Mouse (Mus musculus): ENCODE data around the gene 4931409K22Rik.
A peak's percentile ranks its signal among the peaks of the same experiment; 100 is the strongest.
"Not testable (repeated sequence)": the region's sequence is repeated elsewhere in the genome, so short reads cannot be mapped to it uniquely, and the experiment has no call there.

Gene 4931409K22Rik

GRCm38 (mm10) chr5:24593230-24593629 is 36.6 kb upstream of the 4931409K22Rik start:
- no peak for DNase-seq (ENCODE audit: low spot score in 2 of 2)

GRCm38 (mm10) chr5:24592471-24593160 is 36.0 kb upstream of the 4931409K22Rik start:
- no peak for DNase-seq (ENCODE audit: low spot score in 2 of 2)

GRCm38 (mm10) chr5:24591796-24592470 is 35.3 kb upstream of the 4931409K22Rik start:
- no peak for DNase-seq (ENCODE audit: low spot score in 2 of 2)

DNA sequence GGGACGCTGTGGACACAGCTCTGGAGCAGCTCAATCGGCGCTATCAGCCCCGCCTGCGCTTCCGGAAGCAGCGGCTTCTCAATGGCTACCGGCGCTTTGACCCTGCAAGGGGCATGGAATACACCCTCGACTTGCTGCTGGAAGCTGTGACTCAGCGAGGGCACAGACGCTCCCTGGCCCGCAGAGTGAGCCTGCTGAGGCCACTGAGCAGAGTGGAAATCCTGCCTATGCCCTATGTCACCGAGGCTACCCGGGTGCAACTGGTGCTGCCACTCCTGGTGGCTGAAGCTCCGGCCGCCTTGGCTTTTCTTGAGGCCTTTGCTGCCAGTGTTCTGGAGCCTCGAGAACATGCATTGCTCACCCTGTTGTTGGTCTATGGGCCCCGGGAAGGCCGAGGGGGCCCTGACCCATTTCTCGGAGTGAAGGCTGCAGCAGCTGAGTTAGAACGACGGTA is 34.7 kb upstream of the 4931409K22Rik start:
- DNase-seq (ENCODE audit: low spot score in 2 of 2): no peak

DNA sequence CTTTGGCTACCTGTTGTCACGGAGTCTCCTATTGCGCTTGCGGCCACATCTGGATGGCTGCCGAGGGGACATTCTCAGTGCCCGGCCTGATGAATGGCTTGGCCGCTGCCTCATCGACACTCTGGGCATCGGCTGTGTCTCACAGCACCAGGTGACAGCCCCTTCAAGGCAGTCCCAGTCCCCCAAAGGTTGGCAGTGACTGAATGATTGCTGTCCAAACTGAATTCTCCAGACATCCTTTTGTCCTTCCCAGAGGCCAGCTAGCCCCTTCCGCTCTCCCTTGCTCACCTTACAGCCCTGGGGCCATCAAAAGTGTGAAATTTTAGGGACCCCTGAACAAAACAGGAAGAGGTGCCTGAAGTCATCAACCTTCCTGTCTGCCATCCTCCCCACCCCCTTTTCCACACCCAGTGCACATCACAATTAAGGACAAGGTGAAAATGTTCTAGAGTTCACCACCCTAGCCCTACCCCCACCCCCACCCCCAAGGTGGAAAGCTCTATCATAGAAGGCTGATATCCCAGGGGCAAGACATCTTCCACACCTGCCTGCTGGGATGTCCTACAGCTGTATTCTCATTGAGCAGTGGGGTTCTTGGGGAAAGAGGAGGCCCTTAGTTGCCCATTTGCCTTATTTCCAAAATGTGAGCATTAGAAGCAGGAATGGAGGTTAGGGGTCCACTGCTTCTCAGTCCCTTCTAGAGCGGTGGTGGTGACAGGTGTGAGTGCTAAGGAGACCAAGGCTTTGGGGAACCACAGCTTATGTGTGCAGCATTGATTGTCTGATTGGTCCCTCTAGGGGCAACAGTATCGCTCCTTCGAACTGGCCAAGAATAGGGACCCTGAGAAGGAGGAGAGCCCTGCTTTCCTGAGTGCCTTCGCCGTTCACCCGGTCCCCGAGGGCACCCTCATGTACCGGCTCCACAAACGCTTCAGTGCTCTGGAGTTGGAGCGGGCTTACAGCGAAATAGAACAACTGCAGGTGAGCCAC is 33.2 kb upstream of the 4931409K22Rik start:
- DNase-seq (ENCODE audit: low spot score in 2 of 2): no peak

DNA sequence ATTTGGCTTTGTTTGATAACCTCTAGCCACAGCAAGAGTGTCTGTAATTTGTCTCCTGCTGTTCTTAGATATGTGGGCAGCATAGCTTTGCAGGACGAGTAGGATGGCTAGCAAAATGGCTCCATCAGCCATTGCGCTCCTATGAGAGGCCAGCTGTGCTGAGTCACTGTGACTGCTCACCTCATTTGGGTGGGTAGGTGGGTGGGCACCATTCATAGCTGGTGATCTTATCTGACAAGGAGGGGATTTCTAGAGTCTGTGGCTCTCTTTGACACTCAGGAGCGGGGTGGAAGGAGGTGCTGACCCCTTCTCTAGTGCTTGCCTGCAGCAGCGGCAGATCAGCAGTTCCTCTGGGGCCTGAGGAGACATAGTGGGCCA is 30.6 kb upstream of the 4931409K22Rik start:
- DNase-seq (ENCODE audit: low spot score in 2 of 2): no peak

GRCm38 (mm10) chr5:24586547-24587199 is 30.1 kb upstream of the 4931409K22Rik start, which contains the start of gene Chpf2:
Gene Chpf2 (plus strand): TSS chr5:24586741.
- DNase-seq (ENCODE audit: low spot score in 2 of 2): peak; percentile 68 to 78

GRCm38 (mm10) chr5:24586106-24586505 is 29.5 kb upstream of the 4931409K22Rik start:
- DNase-seq (ENCODE audit: low spot score in 2 of 2): no peak

DNA sequence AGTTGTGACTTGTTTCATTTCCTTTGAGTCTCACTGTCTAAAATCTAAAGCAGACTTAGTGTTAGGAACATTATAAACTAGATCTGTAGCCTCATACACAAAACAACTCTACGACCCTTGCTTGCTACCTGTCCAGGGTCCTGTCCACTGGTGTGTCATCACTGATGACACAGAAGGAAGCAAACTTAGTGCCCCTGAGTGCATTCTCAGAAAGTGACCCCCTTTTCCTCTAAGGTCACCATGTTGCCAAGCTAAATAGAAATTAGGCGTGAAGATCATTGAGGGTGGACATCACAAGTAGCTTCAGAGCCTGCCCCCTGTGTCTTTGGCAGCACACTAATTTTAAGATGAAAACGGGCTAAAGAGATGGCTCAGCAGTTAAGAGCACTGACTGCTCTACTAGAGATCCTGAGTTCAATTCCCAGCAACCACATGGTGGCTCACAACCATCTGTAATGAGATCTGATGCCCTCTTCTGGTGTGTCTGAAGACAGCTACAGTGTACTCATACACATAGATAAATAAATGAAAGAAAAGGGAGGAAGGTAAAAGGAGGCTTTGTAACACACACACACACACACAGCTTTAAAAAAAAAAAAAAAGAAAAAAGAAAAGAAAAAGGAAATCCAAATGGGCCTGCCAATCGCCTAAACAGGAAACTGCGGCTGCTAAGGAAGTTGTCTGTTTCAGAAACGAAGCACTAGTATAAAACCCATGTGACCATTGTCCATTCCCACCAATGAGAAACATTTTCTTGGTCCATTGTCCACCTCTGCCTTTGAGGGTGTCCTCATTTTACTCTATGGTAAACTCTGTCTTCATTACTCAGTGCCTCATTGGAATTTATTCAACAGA is 21.7 kb upstream of the 4931409K22Rik start:
- no peak for DNase-seq (ENCODE audit: low spot score in 2 of 2)

- peak; percentile 99 to 100 for DNase-seq (ENCODE audit: low spot score in 2 of 2)
These were observed 20.7 kb upstream of the 4931409K22Rik start, which contains the start of gene Abcf2 for GRCm38 (mm10) chr5:24577183-24577929. Gene Abcf2 (minus strand): TSS chr5:24577467.

DNA sequence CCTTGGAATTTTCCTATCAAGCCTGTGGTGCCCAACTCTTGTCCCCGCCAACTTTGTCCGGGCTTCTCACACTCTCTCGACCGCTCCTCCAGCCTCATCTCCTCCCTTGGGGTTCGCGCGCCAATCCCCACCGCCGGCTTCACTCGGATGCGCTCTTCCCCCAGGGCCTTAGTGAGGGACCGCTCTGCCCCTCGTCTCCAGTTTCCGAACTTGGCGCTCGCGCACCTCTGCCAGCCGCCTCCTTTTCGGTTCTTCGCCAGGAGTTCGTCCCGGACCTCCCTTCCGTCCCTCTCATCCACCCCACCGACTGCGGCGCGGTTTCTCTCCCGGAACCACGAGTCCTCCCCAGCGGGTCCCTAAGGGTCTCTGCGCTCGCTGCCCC is 20.2 kb upstream of the 4931409K22Rik start:
- no peak for DNase-seq (ENCODE audit: low spot score in 2 of 2)

DNA sequence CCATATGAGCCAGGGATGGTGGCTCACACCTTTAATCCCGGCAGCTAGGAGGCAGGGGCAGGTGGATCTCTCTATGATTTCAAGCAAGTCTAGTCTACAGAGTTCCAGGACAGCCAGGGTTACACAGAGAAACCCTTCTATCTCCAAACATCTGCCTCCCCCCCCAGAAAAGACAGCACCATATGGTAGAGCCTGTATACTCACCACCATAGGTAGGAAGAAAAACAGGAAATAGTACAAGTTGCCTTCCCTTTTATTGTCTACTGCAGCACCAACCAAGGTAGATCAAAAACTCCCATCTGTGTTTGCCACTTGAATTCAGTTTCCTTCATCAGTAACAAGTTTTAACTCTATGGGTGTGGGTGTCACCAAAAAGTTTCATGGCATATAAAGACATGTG is 19.3 kb upstream of the 4931409K22Rik start:
- DNase-seq (ENCODE audit: low spot score in 2 of 2): no peak

DNA sequence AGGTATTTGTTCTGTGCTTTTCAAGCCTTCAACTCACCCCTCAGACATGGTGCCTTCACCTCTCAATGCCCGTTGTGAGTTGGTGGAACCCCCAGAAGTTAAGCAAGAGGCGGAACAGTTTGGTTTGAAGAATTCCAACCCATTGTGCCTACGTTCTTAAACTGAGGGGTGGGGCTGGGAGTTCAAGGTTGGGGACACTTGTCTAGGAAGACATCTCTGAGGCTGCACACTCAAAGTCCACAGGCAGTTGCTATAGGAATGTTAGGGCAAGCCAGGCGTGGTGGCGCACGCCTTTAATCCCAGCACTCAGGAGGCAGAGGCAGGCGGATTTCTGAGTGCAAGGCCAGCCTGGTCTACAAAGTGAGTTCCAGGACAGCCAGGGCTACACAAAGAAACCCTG is 1.3 kb downstream of the 4931409K22Rik start:
- DNase-seq (ENCODE audit: low spot score in 2 of 2): not testable (repeated sequence)

GRCm38 (mm10) chr5:24553621-24554244 is 2.9 kb downstream of the 4931409K22Rik start:
- DNase-seq (ENCODE audit: low spot score in 2 of 2): no peak

GRCm38 (mm10) chr5:24551317-24551688 is 5.3 kb downstream of the 4931409K22Rik start:
- no peak for DNase-seq (ENCODE audit: low spot score in 2 of 2)

DNA sequence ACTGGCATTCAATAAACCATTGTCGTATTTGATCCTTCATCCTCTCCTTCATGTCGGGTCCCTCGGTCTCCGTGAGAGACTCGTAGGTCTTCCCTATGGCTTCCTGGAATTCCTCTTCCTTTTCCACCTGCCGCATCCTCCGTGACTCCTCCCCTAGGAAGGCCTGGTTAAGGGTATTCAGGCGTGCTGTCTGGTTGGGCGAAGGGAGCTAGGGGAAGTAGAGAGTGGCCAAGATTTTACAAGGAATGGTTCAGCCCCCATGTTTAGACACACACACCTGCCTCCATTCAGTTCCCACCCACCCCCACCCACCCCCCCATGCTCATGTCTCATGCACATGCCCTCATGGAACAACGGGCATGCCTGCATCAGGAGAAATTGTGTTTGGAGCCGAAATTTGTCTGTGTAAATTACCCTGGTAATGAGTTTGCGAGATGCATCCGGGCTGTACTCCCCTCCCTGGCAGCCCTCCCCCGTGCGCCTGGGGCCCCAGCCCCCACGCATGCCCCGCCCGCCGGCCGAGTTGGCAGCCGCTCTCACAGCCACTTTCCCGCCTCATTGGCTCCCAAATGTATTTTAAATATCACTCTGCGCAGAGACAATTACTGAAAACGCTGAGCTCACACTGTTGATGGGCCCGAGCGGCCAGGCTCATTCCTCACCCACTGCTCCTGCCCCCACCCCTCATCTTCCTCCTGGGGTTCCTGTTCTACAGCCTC is 5.9 kb downstream of the 4931409K22Rik start:
- no peak for DNase-seq (ENCODE audit: low spot score in 2 of 2)

DNA sequence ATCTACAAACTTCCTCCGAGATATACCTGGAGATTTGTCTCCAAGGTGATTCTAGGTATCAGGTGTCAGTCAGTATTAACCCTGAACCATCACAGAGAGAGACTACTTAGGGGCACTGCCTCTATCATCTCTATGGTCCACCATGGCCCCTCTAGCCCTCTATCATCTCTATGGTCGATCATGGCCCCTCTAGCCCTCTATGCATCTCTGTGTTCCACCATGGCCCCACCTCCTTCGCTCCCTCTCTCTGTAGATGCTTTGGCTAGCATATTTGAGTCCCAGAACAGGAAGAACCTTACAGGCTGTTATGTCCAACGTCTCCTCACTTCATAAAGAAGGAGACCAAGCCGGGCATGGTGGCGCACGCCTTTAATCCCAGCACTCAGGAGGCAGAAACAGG is 14.0 kb downstream of the 4931409K22Rik start:
- DNase-seq (ENCODE audit: low spot score in 2 of 2): no peak

GRCm38 (mm10) chr5:24541144-24541569 is 15.5 kb downstream of the 4931409K22Rik start:
- no peak for DNase-seq (ENCODE audit: low spot score in 2 of 2)

Data from urinary bladder, adult 18-20 months (tissue).